Mouse (Mus musculus) CD4-positive, CD25-positive, alpha-beta regulatory T cell, adult 9 weeks (primary cell): Measurements from ENCODE around the gene Tmem200b. TPM values are rescaled to one million over a fixed set of nuclear protein-coding genes. Genes with fewer than 3 reads are reported as not detected.

Experiments
- polyA plus RNA-seq: library from polyadenylated mRNA; unstranded; fragments of 100-300 nt; shearing (Covaris generic); gene quantifications from one replicate; pipeline ENCODE4 v1.2.1, GENCODE M21; 2017

Tmem200b gene
- not detected for polyA plus RNA-seq

GRCm38 (mm10) chr4:131921461-131922346 lies at the start of gene Tmem200b:
Gene Tmem200b (plus strand): TSS chr4:131921771.

GRCm38 (mm10) chr4:131873293-131874168 lies 48.0 kb upstream of the Tmem200b start, which contains the start of gene Srsf4:
Gene Srsf4 (plus strand): TSS chr4:131873617.

Other genes starting within 250 kb of the Tmem200b start
- gene Ptpru, start 83.5 kb upstream of the Tmem200b start, polyA plus RNA-seq = not detected
- 34.1 TPM for gene Mecr, start 78.3 kb upstream of the Tmem200b start, polyA plus RNA-seq
- 18.8 TPM for gene Srsf4, start 48.2 kb upstream of the Tmem200b start, polyA plus RNA-seq
- gene Gm10300, start 152.9 kb downstream of the Tmem200b start, polyA plus RNA-seq = 0.12 TPM
- 70.9 TPM for gene Epb41, start 153.6 kb downstream of the Tmem200b start, polyA plus RNA-seq
- gene Oprd1, start 222.7 kb downstream of the Tmem200b start, polyA plus RNA-seq = not detected